Mouse (Mus musculus) frontal cortex, postnatal 10 days (tissue): ENCODE measurements around the gene 5730455P16Rik.
"Not testable (repeated sequence)": the region's sequence is repeated elsewhere in the genome, so short reads cannot be mapped to it uniquely, and the experiment has no call there.

ENCODE experiments used
- DNase-seq, 2 experiments: peaks; one replicate each; pipeline ENCODE4 v3.0.0; 2022; ENCODE audit warnings: low spot score in 2 of 2, mixed read lengths in 1 of 2

Gene 5730455P16Rik

DNA sequence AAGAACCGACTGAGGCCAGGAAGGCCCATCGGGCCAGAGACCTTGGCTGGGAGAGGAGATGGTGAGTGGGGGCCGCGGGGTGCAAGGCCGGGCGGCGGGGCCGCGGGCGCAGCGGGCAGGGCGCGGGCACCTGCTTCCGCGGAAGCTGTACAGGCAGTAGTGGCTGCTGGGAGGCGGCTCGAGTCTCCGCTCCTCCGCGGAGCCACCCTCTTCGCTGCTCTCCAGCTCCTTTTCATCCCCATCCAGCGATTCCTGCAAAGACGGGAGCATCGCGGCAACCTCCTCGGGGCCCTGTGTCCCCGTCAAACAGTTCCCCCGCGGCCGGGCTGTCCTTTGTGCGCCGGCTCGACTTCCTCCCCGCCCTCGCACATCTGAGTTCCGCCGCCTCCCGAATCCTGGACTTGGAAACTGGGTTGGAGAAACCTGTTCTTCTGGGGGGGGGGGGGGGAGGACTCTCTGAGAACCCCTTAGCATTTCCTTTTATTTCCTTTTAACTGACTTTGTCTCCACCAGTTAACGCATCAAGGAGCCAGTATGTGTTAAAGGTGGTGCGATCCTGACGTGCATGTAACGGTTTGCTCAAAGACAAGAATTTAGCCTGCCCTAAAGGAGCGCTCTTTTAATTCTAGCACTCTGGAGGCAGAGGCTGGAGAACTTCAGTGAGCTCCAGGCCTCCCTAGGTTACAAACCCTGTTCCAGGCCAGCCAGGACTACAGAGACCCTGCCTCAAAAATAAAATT lies at the start of gene 5730455P16Rik:
Gene 5730455P16Rik, minus strand, starts transcription at position 323 of the 740 bp plus-strand sequence.
- peak; percentile 66 to 83 for DNase-seq

DNA sequence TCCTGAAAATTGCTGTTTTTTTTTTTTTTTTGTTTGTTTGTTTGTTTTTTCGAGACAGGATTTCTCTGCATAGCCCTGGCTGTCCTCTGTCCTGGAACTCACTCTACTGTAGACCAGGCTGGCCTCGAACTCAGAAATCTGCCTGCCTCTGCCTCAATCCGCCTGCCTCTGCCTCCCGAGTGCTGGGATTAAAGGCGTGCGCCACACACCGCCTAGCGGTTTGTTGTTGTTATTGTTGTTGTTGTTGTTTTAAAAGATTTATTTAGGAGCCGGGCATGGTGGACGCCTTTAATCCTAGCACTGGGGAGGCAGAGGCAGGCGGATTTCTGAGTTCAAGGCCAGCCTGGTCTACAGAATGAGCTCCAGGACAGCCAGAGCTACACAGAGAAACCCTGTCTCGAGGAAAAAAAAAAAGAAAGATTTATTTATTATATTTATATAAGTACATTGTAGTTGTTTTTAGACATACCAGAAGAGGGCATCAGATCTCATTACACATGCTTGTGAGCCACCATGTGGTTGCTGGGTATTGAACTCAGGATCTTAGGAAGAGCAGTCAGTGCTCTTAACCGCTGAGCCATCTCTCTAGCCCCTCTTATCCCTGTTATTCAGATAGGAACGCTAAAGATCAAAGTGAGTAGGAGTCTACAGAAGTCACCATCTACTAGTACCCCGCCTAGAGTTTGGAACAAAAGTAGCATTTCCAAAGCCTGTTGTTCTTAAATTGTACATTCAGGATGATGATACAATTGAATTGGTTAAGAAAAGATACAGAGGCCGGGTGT lies 48.4 kb upstream of the 5730455P16Rik start:
- not testable (repeated sequence) for DNase-seq

DNA sequence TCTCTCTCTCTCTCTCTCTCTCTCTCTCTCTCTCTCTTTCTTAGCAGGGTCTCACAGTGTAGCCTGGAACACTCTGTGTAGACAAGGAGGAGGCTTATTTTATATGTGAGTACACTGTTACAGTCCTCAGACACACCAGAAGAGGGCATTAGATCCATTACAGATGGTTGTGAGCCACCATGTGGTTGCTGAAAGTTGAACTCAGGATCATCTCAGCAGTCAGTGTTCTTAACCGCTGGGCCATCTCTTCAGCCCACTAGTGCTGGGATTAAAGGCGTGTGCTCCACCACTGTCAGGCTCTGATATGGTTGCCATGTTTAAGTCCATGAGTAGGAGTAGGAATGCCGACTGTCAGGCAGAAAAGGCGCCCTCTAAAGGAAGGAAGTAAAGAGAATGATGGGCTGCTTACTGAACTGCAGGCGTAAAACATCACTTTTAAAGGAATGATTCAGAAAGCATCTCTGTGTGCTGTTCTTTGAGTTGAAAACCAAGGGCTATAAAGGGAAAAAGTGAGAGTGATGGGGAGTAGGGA lies 47.5 kb upstream of the 5730455P16Rik start:
- DNase-seq: no peak

DNA sequence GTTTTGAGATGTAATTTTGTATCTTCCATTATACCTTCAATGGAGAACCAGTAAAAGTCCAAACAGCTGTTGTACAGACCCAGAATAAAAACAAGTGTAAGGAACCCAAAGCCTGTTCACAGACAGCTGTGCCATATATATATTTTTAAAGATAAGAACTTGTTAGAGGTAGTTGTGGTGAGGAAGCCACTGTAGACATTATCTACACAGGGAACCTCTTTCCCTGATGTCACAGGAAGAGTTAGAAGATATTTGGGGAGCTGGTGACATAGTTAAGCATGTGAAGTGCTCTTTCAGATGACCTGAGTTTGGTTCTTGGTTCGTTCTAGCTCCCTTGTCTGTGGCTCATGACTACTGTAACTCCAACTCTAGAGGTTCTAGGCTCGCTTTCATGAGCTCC lies 46.9 kb upstream of the 5730455P16Rik start:
- DNase-seq: no peak

DNA sequence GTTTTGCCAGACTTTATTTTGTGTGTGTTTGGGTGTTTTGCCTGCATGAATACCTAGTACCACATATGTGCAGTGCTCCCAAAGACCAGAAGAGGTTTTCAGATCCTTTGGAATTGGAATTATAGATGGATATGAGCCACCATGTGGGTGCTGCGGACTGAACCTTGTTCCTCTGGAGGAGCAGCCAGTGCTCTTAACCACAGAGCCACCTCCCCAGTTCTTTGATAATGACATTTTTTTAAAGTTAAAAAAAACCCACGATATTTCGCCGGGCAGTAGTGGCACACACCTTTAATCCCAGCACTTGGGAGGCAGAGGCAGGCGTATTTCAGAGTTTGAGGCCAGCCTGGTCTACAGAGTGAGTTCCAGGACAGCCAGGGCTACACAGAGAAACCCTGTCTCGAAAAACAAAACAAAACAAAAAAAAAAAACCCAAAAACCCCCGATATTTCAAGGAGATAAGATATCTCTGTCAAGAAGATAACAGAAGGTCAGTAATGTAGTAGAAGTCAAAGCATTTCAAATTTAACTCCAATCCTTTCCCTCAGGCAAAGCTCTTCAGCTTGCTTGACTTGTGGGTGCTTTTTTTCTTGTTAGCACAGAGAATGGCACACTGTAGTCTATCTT lies 43.7 kb upstream of the 5730455P16Rik start:
- no peak for DNase-seq

DNA sequence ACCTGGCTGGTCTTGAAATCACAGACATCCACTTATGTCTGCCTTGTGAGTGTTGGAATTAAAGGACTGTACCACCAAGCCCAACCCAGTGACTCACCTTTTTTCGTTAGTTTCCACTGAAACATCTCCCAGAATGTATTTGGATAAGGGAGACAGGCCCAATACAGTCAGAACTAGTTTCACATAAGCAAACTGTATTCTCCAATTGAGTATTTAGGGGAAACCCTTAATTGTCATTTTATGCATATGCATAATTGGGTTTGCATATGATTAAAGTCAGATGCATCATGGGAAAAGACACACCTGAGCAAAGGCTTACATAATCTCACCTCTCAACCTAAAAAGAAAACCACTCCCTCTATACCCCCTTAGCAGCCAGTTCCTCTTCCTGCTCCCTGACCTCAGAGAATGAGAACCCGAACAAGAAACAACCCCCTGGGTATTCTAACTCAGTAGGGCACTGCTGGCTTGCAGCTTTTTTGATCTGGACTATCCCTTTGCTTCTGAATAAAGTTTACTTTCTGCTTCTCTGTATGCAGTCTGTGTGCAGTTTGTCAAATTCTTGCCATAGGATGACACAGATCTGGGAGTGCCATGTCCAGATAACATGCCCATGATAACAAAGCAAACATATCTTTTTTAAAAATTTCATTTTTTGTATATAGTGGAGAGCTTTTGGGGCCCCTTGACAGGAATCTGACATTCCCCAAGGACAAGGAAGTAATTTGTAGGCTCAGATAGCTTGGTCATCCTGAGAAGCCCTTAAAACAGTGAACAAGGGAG lies 42.6 kb upstream of the 5730455P16Rik start:
- no peak for DNase-seq

DNA sequence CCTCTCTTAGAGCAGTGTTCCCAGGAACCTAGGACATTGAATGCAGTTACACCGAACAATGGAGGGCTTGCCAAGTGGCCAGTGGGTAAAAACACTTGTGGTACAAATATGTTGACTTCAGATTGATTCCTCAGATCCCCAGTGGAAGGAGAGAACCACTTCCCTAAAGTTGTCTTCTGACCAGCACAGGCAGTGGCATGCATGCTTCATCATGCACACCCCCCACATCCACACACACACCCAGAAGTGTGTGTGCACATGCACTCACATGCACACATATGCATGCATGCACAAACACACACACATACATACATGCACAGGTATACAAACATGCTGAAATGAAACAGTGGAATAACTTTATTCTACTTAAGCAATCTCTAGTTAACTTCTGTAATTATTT lies 41.9 kb upstream of the 5730455P16Rik start:
- no peak for DNase-seq

DNA sequence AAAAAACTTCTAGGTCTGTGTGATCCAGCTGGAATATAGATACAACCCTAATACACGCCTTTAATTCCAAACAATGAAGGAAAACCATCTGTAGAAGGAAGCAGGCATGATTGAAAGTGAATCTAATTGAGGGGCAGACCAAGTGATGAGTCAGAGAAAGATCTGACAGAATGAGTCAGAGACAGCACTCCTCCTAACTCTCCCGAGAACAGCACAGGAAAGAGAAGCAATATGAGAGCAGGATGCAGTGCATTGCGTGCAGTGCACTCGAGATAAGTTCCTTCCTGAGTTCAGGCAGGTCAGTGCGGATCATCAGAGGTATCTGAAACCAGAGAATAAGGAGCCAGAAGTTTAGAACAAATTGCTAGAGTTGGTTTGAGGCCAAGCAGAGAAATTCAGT lies 39.3 kb upstream of the 5730455P16Rik start:
- no peak for DNase-seq

DNA sequence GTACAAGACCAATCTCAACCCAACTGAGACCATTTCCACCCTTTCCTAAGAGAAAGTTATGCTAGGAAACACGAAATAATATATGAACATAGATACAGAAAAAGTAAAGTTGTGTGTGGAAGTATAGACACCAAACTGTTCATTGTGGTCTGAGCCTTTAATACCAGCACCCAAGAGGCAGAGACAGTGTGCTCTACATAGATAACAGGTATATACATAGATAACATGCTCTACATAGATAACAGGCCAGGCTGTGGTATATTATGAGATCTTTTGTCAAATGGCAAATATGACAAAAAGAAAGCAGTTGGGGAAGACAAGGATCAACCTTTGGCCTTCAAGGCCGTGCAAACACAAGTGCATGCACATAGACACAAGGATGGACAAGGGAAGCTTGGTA lies 32.5 kb upstream of the 5730455P16Rik start:
- DNase-seq: no peak

DNA sequence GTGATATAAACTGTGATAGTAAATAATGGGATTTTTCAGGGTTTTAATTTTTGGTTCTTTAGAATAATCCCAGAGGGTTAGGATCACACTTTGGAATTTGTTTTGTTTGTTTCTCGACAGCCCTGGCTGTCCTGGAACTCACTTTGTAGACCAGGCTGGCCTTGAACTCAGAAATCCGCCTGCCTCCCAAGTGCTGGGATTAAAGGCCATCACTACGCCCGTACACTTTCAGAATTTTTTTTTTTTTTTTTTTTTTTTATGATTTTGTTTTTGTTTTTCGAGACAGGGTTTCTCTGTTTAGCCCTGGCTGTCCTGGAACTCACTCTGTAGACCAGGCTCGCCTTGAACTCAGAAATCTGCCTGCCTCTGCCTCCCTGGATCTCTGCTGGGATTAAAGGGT lies 30.0 kb upstream of the 5730455P16Rik start:
- DNase-seq: not testable (repeated sequence)

DNA sequence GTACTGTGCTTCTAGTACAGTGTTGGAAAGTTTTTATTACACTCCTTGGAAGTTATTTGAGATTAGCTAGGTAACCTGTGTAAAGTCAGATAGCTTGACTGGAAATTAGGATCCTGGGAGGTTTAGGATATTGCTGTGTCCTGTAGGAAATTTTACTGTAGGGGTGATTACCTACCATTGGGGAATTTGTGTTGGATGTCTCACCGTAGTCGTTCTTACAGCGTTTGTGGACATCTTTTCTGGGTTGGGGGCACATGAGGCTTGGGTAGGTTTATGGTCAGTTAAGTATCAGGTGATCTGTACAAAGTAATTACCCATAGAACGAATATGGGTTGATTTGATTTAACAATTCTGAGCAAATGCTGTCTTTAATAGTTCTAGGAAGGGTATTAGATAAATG lies 18.8 kb upstream of the 5730455P16Rik start:
- no peak for DNase-seq

DNA sequence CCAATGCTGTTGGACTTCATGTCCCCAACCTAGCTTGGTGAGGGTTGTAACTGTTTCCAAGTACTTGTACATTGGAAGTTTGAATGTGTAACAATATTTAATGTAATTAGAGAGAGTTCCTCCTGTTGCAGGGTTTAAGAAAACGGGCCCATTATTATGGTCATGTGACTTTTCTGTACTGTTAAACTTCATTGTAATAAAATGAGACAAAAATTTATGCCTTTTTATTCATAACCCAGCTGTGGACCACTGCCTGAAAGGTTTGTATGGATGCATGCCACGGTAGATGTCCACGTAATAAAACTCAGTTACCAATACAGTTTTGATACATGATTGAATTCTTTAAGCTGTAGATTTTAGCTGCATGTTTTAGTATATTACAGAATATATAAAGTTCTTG lies 18.1 kb upstream of the 5730455P16Rik start:
- DNase-seq: no peak

DNA sequence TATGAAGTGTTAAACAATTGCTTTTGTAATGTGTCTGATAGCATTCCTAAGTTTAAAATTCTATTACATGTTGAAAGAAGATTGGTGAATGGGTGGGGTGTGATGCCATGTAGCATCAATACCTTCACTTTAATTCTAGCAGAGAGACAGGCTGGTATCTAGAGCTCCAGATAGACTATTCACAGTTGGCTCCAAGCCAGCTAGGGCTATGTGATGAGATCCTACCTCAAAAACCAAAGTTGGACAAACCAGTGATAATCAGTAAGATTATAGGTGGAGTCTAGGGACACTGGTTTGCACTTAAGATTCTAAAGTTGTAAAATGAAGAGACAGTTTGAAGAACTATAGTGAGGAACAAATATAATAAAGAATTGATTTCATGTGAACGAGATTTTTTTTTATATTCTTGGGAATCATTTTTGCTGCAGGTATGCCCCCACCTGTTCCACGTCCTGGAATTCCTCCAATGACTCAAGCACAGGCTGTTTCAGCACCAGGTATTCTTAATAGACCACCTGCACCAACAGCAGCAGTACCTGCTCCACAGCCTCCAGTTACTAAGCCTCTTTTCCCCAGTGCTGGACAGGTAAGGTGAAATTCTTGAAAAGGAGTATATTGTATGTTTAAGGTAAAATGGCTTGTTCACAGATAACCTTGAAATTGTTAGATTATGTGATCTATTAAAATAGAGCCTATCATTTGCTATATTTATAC lies 13.7 kb upstream of the 5730455P16Rik start:
- no peak for DNase-seq

DNA sequence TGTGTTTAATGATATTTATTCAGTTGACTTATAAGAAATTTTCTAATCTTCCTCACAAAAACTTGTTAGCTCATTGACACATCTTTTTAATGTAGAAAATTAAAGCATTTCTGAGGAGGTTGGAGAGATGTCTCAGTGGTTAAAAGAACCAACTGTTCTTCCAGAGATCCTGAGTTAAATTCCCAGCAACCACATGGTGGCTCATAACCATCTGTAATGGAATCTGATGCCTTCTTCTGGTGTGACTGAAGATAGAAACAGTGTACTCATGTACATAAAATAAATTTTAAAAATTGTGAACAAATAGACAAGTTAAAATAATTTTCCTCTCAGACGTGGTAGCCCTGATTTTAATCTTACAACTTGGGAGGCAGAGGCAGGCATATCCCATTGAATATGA lies 12.1 kb upstream of the 5730455P16Rik start:
- no peak for DNase-seq

DNA sequence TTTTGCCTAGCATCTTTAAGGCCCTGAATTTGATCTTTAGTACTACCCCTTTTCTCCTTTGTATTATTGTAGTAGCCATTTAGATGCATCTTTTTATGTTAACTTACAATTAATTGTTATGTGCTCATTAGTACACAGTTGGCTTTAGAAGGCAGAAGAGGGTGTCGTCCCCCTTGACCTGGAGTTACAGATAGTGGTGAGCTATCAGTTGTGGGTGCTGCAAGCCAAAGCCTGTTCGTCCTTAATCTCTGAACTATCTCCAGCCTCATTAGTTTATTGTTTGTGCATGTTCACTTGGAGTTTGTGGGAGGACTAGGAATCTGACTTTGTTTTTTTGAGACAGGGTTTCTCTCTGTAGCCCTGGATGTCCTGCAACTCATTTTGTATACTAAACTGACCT lies 9.0 kb upstream of the 5730455P16Rik start:
- DNase-seq: no peak

DNA sequence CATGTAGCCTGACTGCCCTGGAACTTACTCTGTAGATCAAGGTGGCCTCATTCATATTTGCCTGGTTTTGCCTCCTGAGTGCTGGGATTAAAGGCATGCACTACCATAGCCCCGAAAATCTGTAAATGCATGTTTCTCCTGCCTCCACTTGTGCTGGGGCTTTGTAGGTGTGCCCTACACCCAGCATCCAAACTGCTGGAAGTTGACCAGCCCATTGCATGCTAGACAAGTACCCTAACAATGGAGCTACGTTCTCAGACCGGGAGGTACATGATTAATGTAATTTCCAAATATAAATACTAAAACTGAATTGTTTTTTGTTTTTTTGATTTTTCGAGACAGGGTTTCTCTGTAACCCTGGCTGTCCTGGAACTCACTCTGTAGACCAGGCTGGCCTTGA lies 7.2 kb upstream of the 5730455P16Rik start:
- DNase-seq: no peak

DNA sequence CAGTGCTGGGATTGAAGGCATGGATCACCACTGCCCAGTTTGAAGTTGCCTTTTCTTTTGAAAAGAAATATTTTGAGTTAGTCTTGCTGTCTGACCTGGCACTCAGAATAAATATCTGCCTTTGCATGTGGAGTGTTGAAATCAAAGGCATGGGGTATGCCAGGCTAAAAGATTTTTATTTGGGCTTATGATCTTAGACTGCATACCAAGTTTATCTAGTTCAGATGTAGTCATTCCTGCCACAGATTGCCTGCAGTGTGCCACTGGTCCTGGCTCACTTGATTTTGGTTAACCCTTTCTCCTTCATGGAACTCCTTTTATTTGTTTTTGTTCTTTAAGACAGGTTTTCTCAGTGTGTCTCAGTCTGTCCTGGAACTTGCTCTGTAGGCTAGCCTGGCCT lies 6.6 kb upstream of the 5730455P16Rik start:
- DNase-seq: no peak

DNA sequence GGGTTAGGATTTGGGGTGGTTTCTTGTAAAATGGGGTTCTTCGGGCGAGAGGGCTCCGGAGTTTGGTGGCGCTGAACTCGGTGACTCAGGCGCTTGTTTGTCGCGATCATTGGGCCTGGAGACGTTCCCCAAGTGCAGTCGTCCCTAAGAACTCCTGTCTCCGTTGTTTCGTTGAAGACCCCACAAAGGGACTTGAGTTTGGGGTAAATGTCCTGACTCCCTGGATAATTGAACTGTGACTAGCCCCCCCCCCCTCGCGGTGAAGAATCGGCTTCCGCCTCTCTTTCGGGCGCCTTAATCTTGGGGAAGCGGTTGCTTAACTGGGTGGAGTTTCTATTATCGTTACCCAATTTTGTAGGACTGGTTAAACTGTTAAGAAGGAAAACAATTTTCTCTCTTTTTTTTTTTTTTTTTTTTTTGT lies 5.8 kb upstream of the 5730455P16Rik start:
- DNase-seq: no peak

DNA sequence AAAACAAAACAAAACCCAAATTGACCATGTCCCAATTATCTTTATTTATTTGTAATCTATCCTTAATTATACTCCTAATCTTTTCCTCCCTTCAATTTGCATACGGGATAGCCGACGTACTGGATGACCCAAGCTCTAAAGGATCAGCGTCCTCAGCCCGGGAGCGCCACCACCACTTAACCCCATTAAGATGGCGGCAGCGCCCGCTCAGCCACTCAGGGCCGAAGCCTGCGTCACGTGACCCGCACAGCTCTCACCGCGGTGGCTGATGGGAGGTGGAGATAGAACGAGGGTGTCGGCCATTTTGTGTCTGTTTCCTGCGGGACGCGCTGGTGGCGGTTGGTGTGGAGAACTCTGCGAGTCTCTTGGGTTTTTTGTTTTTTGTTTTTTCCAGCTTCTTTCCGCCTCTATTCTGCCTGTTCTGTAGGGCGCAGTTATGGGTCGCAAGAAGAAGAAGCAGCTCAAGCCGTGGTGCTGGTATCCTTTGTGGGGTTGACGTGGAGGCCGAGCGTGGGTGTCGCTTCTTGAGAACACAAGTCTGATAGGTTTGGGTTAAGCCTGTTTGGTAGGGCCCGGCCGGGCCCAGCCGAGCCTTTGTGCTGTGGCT lies 5.3 kb upstream of the 5730455P16Rik start, which contains the start of gene Zfp207:
Gene Zfp207, plus strand, starts transcription at position 261 of the 607 bp plus-strand sequence.
- DNase-seq: peak; percentile 94 to 98

DNA sequence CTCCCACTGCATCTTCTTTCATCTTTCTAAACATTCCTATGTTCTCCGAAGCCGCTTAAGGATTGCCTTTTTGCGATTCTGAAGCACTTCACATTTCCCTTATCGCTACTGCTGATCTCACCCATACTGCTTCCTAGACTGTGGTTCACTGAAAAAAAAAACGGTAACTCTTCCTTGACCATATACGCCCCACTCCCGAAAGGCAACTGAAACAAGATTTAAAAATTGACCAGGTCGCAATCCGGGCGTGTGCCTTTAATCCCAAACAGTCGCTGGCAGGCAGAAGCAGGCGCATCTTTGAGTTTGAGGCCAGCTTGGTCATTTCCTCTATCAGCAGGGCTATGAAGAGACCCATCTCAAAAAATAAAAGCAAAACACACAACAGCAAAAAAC lies 4.8 kb upstream of the 5730455P16Rik start:
- peak in 1 of 2 experiments; percentile 23 for DNase-seq
